Mouse (Mus musculus) liver, adult 2 months (tissue): ENCODE measurements at regions not wholly inside any gene's neighbourhood (a gene's known extent, or its start where the extent isn't known, plus 50 kb on each side); places are given as distances from the start of the nearest gene placed in this dataset.

ENCODE experiments used
- DNase-seq: peaks from one replicate; pipeline ENCODE4 v3.0.0-alpha.2; 2011; ENCODE audit warnings: low read depth, low spot score; ENCODE audit errors: extremely low read depth
- H3K27ac ChIP-seq: fragments of 200-500 bp; replicated peaks from 2 replicates; pipeline ENCODE4 v1.5.1; 2012; ENCODE audit warnings: low read depth, mild to moderate bottlenecking, control low read depth, inconsistent platforms, low read length; ENCODE audit not compliant: insufficient read depth
- H3K27me3 ChIP-seq: fragments of 200-500 bp; 2 replicates; pipeline ENCODE4 v1.6.1; 2012; ENCODE audit warnings: mild to moderate bottlenecking, moderate library complexity, low read length, inconsistent platforms; ENCODE audit not compliant: control insufficient read depth, insufficient read depth
- H3K36me3 ChIP-seq: fragments of 200-500 bp; 2 replicates; pipeline ENCODE4 v1.6.1; 2012; ENCODE audit warnings: low read length, inconsistent platforms; ENCODE audit not compliant: control insufficient read depth, insufficient read depth
- H3K4me1 ChIP-seq: fragments of 200-500 bp; 2 replicates; pipeline ENCODE4 v1.6.1; 2011; ENCODE audit warnings: low read length; ENCODE audit not compliant: control insufficient read depth, insufficient read depth
- H3K4me3 ChIP-seq: fragments of 200-500 bp; 2 replicates; pipeline ENCODE4 v1.5.1; 2011; ENCODE audit warnings: low read depth, mild to moderate bottlenecking, control low read depth, low read length, moderate library complexity; ENCODE audit not compliant: insufficient read depth
- H3K79me2 ChIP-seq: fragments of 200-500 bp; 2 replicates; pipeline ENCODE4 v1.6.1; 2012; ENCODE audit warnings: inconsistent platforms, mild to moderate bottlenecking, low read length, moderate library complexity; ENCODE audit not compliant: control insufficient read depth, insufficient read depth
- H3K9ac ChIP-seq: fragments of 200-500 bp; 2 replicates; pipeline ENCODE4 v1.6.1; 2012; ENCODE audit warnings: low read depth, mild to moderate bottlenecking, control low read depth, inconsistent platforms, low read length
- CTCF ChIP-seq: fragments of 200-500 bp; IDR thresholded peaks from 2 replicates; pipeline ENCODE4 v1.5.1; 2011; ENCODE audit warnings: low read depth, low read length, control low read depth
- POLR2A ChIP-seq: fragments of 200-500 bp; IDR thresholded peaks from 2 replicates; pipeline ENCODE4 v1.6.1; 2011; ENCODE audit warnings: low read length, control low read depth; ENCODE audit not compliant: insufficient read depth; ENCODE audit errors: extremely low read depth
- WGBS: fragments of 180-500 bp; shearing (Covaris S2); methylation state at CpG from one replicate; pipeline ENCODE4 v1.1.7; 2018; 5-methylcytosine and 5-hydroxymethylcytosine counted together

DNA sequence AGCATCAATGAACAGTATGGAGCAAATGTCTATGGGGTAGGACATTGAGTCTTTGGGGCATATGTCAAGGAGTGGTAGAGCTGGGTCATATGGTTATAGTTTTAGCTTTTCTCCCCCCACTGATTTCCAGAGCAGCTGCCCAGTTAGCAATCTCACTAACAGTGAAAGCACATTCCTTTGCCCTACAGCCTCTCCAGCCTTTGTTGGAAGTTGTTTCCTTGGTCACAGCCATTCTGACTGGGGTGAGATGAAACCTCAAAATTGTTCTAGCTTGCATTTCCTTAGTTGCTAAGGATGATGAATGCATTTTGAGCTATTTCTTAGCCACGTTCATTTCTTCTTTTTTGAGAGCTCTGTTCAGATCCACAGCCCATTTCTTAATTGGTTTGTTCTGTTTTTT is 168.4 kb upstream of the Spats2l start:
- 57% methylated on average over 1 of the region's 1 CpGs for WGBS

GRCm38 (mm10) chr1:57606060-57606683 is 167.8 kb upstream of the Spats2l start:
- no peak for DNase-seq
- H3K36me3 ChIP-seq: no peaks in the 10 kb centered on the region
- no peaks in the 10 kb centered on the region for H3K27me3 ChIP-seq
- TF ChIP-seq POLR2A: no peak
- no peak for TF ChIP-seq CTCF
- 76% methylated on average over 4 of the region's 4 CpGs for WGBS
- H3K4me3 ChIP-seq: no peak overlapping the region
- H3K27ac ChIP-seq: no peak overlapping the region
- H3K4me1 ChIP-seq: no peaks in the 10 kb centered on the region
- no peak overlapping the region for H3K9ac ChIP-seq
- no peaks in the 10 kb centered on the region for H3K79me2 ChIP-seq

More for the DNA sequence above, 168.4 kb upstream of the Spats2l start:
- Histone ChIP-seq H3K27me3 (no peaks in the 10 kb centered on the region), H3K27ac (no peak overlapping the region), H3K36me3 (no peaks in the 10 kb centered on the region), H3K79me2 (no peaks in the 10 kb centered on the region), H3K4me3 (no peak overlapping the region), H3K9ac (no peak overlapping the region), H3K4me1 (no peaks in the 10 kb centered on the region)
- TF ChIP-seq CTCF (no peak), POLR2A (no peak)
- DNase-seq: no peak

- no peak overlapping the region for H3K27ac ChIP-seq
- no peaks in the 10 kb centered on the region for H3K27me3 ChIP-seq
- 75% methylated on average over 8 of the region's 8 CpGs for WGBS
- no peaks in the 10 kb centered on the region for H3K4me1 ChIP-seq
- no peak for DNase-seq
- TF ChIP-seq CTCF: no peak
- TF ChIP-seq POLR2A: no peak
- H3K79me2 ChIP-seq: no peaks in the 10 kb centered on the region
- no peaks in the 10 kb centered on the region for H3K36me3 ChIP-seq
- no peak overlapping the region for H3K4me3 ChIP-seq
- H3K9ac ChIP-seq: no peak overlapping the region
These were observed 166.9 kb upstream of the Spats2l start for GRCm38 (mm10) chr1:57607026-57607425.

DNA sequence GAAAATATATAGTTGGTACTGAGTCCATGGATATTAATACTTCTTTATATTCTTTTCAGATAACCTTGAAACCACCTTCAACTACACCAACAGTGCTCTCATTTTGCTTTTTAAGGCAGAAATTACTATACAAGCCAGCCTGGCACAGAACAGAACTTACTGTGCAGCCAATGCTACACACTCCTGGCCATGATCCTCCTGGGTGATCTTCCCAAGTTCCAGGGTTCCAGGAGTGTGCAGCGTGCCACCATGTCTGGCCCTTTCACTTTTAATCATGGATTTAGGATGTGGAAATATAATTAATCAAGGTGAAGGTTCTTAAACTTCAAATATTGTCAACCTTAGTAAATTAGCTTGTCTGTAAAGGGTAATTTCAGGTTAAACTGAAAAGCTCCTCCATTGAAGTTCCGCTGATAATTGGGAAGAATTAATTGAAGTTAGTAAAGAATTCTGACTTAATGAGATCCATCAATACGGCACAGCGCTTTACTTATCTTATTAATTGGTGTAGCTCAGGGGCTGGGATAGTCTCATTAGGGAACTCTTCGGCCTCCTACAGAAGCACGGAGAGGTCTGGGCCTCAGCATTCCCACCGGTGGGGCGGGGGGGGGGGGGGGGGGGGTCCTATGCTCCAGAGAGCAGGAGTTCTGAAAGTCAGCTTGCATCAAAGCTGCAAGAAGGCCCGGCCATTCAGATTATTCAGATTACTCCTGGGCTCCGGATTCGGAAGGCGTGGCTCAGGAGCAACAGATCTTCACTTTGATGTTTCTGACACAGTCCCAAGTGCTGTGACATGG is 166.1 kb upstream of the Spats2l start:
- TF ChIP-seq POLR2A: no peak
- no peak for TF ChIP-seq CTCF

GRCm38 (mm10) chr1:57608423-57608679 is 165.6 kb upstream of the Spats2l start:
- Histone ChIP-seq H3K36me3 (no peaks in the 10 kb centered on the region), H3K4me1 (no peaks in the 10 kb centered on the region), H3K27me3 (no peaks in the 10 kb centered on the region), H3K4me3 (no peak overlapping the region), H3K79me2 (no peaks in the 10 kb centered on the region), H3K27ac (no peak overlapping the region), H3K9ac (no peak overlapping the region)
- DNase-seq: no peak
- WGBS: 65% methylated on average over 2 of the region's 2 CpGs
- TF ChIP-seq POLR2A (no peak), CTCF (no peak)

More for the DNA sequence above, 166.1 kb upstream of the Spats2l start:
- Histone ChIP-seq H3K9ac (no peak overlapping the region), H3K36me3 (no peaks in the 10 kb centered on the region), H3K79me2 (no peaks in the 10 kb centered on the region), H3K27ac (no peak overlapping the region), H3K27me3 (no peaks in the 10 kb centered on the region), H3K4me3 (no peak overlapping the region), H3K4me1 (no peaks in the 10 kb centered on the region)
- no peak for DNase-seq
- WGBS: 79% methylated on average over 12 of the region's 12 CpGs

DNA sequence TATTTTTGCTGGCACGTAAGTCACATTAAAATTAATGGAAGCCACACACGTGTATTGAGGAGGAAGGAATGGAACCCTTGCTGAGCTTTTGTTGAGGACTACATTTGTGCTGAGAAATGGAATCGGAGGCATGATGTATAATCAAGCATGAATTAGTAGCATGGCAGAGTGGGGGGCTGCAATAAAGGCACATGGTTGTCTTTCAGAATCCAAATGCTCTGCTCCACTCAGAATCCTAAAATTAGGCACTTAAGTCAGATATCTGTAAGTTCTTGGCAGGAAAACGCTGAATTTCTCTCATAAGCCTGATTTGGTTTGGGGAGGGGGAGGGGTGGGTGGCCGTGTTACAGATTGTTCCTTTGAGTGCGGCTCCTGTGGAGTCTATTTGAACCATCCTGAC is 164.7 kb upstream of the Spats2l start:
- no peaks in the 10 kb centered on the region for H3K27me3 ChIP-seq
- no peak overlapping the region for H3K9ac ChIP-seq
- no peaks in the 10 kb centered on the region for H3K79me2 ChIP-seq
- H3K4me1 ChIP-seq: no peaks in the 10 kb centered on the region
- H3K27ac ChIP-seq: no peak overlapping the region
- no peak overlapping the region for H3K4me3 ChIP-seq
- 59% methylated on average over 6 of the region's 6 CpGs for WGBS
- H3K36me3 ChIP-seq: no peaks in the 10 kb centered on the region
- TF ChIP-seq POLR2A: no peak
- no peak for TF ChIP-seq CTCF
- no peak for DNase-seq
